Mouse (Mus musculus): ENCODE measurements around the gene Galt.
"Not testable (repeated sequence)": the region's sequence is repeated elsewhere in the genome, so short reads cannot be mapped to it uniquely, and the experiment has no call there.

Gene Galt

GRCm38 (mm10) chr4:41781271-41781670 is 26.2 kb downstream of the Galt start:
- DNase-seq = not testable (repeated sequence)

- not testable (repeated sequence) for DNase-seq
Measured at GRCm38 (mm10) chr4:41781748-41782485, 26.9 kb downstream of the Galt start.

- not testable (repeated sequence) for DNase-seq
Measured at GRCm38 (mm10) chr4:41782711-41783110, 27.7 kb downstream of the Galt start.

GRCm38 (mm10) chr4:41783197-41783596 is 28.2 kb downstream of the Galt start:
- not testable (repeated sequence) for DNase-seq

All from right cerebral cortex, postnatal 25 days (tissue).